Mouse (Mus musculus): ENCODE results near the gene Lyrm7.
"Not testable (repeated sequence)": the region's sequence is repeated elsewhere in the genome, so short reads cannot be mapped to it uniquely, and the experiment has no call there.

The Lyrm7 gene

DNA sequence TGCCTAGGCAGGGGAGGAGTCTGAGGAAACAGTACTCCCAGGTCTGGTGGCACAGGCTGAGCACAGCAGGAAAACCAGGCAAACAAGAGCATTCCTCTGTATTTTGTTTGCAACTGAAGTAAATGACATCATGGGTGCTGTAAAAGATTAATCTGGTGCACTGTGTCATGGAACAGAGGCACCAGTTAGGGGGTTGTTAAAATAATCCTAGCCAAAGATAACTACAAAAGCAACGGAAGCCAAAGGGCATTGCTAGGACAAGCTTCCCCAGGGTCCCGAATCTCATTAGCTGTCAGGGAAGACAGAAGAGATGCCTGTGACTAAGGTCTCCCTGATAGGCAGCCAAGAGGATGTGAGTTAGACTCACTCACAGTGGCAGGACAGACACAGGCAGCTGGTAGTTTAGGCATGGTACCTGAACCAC lies 20.3 kb upstream of the Lyrm7 start:
- DNase-seq (ENCODE audit: low read depth, low spot score), result no peak

DNA sequence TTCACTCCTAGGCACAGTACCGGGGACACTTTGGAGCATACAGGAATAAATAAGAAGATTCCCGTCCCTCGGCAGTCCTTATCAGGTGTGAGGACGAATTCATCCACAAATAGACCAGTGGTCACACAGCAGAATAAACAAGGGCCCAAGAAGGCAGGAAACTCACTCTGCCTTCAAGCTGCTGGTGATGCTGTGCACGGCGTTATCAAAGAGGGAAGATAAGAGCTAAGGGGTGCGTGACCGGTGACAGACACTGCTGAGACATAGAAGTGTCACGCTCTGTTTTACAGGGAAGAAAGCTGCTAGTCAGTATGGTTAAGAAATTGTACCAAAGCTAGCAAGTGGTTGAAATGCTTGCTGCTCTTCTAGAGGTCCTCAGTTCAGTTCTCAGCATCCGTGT lies 19.2 kb upstream of the Lyrm7 start:
- DNase-seq (ENCODE audit: low read depth, low spot score), result no peak

DNA sequence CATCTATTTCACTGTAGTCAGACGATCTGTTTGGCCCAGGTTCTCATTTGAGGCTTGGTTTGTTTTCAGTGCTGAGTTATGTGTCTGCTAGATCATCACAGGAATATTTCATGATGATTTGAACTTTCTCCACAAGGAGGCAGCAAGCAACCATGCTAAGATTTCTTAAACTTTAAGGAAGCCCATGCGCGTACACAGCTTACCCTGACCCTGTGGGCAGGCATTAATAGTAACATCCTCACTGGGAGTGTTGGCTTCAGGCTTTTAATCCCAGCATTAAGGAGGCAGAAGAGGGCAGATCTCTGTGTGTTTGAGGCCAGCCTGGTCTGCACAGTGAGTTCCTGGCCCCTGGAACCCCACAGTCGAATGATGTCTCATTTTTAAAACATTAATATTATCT lies 18.7 kb upstream of the Lyrm7 start:
- DNase-seq (ENCODE audit: low read depth, low spot score), result no peak

DNA sequence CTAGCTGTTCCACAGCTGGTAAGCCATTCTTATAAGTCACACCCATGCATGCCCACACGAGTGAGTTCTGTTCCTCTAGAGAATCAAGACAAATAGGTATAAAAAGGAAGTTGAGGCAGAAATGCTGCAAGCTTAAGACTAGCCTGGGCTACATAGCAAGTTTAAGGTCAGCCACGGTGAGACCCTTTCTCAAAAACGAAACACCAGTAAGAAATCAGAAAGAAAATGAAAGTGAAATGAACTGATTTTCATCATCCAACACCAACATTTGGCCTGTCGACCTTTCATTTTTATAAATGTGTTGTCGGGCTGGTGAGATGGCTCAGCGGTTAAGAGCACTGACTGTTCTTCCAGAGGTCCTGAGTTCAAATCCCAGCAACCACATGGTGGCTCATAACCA lies 18.2 kb upstream of the Lyrm7 start:
- DNase-seq (ENCODE audit: low read depth, low spot score), result no peak

DNA sequence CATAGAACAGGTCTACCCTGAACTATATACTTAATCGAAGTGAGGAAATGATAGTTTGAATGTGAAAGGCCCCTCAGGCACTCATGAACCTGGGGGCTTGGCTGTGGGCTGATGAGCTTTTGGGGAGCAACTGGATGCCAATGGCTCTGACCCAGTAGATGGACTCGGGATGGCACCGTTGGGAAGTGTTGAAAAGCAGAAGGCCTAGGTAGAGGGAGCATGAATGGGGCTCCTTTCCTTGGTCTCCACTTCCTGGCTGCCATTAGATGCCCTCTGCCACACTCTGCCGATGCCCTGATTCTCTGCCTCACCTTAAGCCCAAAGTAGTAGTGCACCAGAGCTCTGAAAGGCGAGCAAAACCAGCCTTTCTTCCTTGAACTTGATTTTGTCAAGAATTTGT lies 15.3 kb upstream of the Lyrm7 start:
- no peak for DNase-seq (ENCODE audit: low read depth, low spot score)

DNA sequence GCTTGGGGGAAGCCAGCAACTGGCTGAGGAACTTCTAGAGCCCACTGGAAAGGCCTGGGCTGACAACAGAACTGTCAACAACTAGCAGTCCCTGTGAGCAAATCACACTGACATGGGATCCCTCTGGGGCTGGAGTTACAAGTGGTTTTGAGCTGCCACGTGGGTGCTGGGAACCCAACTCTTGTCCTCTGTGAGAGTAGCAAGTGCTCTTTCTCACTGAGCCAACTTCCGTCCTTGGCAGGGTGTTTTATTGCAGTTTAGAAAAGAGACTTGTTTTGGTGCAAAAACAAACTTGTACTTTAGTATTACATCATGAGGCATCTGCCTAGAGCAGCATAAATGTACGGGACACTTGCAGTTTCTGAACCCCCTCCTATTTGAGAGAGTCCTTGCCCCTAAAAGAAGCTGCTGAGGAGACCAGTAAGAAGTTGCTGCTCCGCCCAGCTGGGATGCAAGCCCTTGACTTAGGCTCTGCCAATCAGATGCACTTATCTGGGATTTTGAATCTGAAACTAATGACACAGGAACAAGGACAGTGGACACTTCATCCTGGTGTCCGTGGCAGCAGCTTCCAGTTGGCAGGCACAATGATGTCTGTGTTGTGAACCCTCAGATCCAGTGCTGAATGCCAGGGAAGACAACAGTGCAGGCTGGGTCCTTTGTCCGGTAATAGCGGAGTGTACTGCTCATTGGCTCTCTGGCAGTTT lies 11.3 kb upstream of the Lyrm7 start:
- no peak for DNase-seq (ENCODE audit: low read depth, low spot score)

DNA sequence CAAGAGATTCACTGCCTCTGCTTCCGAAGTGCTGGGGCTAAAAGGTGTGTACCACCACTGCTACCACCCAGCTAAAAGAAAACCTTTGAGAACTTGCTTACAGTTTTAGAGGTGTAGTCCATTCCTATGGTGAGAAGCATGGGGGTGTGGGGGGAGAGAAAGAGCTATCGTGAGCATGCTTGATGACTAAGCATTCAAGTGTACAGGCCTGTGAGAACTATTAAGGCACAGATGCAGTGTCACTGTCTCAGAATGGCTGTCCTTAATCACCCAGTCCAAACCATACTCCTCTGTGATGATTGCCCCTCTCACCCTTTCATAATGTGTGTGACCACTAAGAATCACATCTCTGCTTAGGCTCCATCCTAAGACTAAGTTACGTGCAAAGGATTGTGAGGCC lies 8.6 kb upstream of the Lyrm7 start:
- DNase-seq (ENCODE audit: low read depth, low spot score), result no peak

DNA sequence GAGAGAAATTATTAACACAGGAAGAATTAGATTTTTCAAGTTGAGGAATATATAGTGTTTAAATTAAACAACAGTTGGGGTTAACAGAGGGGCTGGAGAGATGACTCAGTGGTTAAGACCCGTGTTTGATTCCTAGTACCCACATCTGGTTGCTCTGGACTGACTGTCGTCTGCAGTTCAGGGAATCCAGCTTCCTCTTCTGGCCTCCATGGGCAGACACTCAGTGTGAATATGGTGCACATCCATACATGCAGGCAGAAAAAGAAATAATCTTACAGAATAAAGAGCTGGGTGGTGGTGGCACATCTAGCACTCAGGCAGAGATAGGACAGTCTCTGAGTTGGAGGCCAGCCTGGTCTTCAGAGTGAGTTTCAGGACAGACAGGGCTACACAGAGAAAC lies 7.7 kb upstream of the Lyrm7 start:
- DNase-seq (ENCODE audit: low read depth, low spot score), result no peak

DNA sequence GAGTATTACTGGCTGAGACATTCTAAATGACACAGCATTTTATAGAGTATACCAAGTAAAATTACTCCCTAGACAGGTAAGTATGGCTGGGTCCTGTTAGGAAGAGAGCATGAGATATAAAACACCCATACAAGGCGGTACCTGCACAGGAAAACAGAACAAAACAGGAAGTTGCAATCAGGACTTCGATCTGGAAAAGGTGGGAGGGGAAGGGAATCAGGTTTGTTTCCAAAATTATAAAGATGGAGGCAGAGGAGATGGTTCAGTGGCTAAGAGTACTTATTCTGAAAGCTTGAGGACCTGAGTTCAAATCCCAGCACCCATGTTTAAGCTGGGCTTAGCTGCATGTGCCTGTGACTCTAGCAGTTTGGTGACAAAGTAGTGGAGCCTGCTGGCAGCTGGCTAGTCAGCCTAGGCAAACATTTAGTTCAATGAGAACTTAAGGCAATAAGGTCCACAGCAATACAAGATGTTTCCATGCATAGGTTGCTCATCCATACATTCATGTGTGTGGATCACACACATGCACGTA lies 7.3 kb upstream of the Lyrm7 start:
- DNase-seq (ENCODE audit: low read depth, low spot score), result no peak

DNA sequence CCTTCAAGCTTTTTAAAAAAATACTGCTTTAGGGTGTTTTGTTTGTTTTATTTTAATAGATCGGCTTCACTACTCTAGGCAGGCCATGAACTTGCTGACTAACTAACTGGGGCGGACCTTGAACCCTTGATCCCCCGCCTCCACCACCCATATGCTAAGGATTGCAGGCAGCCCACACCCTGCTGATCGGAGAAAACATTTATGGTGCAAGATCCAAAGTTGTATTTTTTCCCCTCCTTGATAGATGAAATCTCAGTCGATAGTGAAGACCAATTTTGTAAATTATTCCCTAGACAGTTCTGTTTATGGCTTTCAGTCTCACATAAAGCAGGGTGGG lies 6.3 kb upstream of the Lyrm7 start:
- no peak for DNase-seq (ENCODE audit: low read depth, low spot score)

DNA sequence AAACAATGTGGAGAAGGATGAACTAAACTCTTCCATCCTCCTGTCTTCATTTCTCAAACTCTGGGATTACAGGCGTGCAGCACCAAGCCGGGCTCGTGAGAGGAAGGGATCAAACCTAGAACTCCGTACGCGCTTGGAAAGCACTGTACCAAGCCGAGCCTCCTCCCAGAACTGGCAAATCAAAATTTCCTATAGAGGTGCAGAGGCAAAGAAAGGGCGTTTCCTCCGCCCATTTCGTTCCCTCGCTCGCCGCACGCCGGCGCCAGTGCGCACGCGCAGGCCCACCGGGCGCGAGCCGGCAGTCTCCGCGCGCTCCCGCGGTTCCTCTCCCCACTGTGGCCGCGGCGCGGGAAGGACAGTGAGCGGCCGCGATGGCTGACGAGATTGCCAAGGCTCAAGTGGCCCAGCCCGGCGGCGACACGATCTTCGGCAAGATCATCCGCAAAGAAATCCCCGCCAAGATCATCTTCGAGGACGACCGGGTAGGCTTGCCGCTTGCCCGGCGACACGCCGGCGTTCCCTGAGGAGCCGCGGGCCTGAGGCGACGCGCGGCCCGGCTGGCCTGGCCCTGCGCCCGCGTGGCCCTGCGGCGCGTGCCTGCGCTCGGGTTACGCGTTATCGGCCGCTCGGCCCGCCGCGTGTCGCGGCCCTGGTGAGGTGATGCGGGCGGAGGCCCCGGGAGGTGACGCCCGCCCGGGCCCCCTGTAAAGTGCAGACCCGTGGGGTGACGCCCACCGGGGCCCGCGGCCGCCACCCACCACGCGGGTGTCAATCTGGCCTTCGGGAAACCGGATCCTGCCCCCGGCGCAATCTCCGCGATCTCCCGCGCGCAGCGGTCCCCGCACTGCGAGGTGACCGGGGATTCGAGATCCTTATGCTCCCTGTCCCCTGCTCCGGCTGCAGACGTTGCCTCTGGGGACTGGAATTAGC lies 5.7 kb upstream of the Lyrm7 start, which contains the start of gene Hint1:
TSS of gene Hint1 (plus strand) at position 265 of the 930 bp plus-strand sequence.
- peak; percentile 80 for DNase-seq (ENCODE audit: low read depth, low spot score)

DNA sequence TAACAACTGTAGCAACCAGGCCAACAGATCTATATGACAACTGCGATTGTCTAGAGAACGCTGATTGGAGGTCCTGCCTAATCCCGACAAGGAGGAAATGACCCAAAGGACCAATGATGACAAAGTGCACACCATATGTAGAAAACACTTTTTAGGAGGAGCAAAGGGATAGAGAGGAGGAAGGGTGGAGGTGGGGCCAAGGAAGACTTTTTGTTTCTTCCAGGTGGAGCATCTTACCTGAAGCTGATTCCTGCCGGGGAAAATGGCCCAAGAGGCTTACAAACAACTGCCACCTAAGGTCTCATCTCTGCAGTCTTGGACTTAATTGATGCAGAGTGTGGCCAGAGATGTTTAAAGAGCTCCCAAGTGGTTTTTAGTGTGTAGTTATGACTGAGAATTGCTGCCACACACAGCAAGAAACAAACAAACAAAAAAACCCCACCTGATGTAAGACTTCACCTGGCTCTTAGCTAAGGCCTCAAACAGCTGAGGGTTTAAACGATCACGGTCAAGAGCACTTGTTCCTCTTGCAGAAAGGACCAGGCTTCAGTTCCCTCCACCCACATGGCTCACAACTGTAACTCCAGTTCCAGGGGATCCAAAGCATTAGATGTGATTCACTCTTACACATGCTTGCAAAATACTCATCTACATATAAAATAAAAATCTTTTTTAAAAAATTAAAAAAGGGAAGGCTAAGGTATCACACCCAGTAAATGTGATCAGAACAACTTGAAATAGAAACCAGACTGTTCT lies 4.8 kb upstream of the Lyrm7 start:
- DNase-seq (ENCODE audit: low read depth, low spot score), result no peak

DNA sequence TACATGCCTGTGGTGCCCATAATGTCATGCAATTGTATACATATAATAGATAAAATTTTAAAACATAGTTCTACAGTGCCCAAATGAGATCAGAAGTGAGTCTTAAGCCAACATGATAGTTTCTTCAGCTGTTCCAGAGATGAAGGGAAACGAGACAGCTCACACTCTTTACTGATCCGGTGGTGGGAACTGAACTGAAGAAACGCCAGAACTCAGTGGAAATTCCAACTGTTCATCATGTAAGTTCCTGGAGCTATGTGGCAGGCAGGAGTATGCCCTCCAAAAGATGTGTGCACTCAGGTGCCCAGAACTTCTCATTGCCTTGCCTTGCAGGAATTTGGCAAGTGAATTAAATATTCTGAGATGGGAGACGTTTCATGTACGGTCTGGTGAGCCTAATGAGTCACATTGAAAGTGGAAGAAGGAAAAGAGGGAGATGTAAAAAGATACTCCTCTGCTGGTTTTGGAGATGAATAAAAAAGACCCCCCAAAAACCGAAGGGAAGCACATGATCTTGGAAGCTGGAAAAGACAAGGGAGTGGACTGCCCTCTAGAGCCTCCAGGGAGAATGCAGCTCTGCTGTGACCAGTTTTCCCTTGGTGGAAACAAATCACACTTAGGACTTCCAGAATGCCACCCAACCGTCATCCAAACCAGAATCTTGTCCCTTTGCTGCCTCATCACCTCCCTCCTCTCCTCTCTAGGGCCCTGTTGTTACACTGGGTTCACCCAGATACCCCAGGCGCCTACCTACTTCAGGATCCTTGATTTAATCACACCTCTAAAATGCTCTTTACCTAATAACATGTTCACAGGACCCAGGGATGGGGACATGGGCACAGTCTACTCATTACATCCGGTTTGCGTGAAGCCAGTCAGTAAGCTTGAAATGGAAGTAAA lies 2.2 kb upstream of the Lyrm7 start:
- DNase-seq (ENCODE audit: low read depth, low spot score), result no peak

DNA sequence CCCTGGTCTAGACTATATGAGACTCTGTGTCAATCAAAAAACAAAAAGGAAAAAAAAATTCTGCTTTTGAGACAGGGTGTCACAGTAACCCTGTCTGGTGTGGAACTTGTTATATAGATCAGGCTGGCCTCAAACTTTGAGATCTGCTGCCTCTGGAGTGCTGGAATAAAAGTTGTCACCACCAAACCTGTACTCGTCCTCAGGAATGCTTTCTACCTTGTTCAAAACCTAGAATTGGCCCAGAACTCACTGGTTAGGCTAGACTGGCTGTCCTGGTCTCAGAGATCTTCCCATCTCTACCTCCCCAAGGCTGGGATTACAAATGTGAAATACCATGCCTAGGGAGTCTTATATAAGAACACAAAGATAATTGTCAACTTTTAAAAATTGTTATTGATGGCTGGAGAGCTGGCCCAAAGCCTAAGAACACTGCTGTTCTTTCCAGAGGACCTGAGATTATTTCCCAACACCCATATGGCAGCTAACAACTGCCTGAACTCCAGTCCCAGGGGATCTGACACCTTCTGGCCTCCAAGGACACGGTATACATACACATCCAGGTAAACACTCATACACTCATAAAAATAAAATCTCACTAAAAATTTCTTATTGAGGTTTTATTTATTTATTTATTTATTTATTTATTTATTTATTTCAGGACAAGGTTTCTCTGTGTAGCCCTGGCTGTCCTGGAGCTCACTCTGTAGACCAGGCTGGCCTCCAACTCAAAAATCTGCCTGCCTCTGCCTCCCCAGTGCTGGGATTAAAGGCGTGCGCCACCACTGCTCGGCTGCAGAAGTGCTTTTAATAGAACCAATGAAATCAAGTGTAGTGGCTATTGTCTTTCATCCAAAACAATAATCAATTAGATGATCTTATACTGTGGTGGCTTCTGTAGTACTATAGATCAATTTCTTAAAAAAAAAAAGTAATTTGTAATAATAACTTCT lies 1.0 kb upstream of the Lyrm7 start:
- DNase-seq (ENCODE audit: low read depth, low spot score), result no peak

DNA sequence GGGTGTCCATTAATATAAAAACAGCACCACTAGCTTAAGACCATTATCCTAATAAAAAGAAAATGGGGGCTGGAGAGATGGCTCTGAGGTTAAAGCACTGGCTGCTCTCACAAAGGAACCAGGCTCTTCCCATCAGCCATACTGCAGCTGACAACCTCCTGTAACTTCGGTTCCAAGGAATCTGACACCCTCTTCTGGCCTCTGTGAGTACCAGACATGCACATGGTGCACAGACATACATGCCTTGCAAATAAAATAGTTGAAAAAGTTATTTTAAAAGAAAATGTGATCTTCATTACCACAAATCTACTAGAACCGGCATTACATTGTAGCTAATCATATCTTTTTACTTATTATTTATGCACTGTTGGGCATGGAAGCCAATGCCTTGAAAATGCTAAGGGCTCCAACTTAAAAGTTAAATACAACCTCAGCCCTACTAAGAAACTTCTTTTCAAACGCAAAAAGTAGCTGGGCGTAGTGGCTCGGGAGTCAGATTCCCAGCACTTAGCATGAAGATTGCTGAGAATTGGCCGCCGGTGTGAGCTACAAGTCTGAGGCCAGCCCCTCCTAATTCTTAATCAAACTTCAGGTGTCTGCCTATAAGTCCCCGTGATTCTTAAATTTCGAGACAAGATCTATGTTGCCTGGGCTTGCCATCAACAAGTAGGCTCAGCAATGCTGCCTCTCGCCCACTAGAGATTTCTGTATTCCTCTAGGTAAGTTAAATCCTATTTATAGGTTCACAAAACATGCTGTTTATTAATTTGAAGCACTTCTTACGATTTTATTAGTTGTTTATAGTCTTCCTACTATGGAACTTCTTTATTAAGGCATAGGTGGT lies 1.2 kb downstream of the Lyrm7 start:
- no peak for DNase-seq (ENCODE audit: low read depth, low spot score)

DNA sequence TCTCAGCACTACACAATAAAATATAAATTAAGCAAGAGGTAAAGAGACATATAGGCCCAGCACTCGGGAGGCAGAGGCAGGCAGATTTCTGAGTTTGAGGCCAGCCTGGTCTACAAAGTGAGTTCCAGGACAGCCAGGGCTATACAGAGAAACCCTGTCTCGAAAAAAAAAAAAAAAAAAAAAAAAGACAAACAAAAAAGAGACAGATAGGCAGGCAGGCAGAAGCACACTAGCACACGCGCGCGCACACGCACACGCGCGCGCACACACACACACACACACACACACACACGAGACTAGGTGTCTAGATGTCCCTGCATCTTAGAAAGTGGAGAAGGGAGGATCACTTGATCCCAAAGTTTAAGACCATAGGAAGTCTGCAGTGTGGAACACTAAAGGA lies 1.8 kb downstream of the Lyrm7 start:
- DNase-seq (ENCODE audit: low read depth, low spot score), result not testable (repeated sequence)

DNA sequence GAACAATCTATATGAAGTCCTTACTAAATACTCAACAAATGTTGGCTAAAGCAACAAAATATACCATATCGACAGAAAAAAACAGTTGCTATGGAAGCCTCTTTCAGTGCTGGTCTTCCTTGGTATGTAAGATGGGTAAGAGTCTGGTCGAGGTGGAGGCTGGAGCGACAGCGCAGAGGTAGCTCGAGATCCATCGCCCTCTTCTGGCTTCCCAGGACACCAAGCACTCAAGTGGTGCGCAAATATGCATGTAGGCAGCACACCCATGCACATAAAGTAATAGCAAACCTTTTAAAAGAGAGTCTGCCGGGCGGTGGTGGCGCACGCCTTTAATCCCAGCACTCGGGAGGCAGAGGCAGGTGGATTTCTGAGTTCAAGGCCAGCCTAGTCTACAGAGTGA lies 9.1 kb downstream of the Lyrm7 start:
- DNase-seq (ENCODE audit: low read depth, low spot score), result no peak

DNA sequence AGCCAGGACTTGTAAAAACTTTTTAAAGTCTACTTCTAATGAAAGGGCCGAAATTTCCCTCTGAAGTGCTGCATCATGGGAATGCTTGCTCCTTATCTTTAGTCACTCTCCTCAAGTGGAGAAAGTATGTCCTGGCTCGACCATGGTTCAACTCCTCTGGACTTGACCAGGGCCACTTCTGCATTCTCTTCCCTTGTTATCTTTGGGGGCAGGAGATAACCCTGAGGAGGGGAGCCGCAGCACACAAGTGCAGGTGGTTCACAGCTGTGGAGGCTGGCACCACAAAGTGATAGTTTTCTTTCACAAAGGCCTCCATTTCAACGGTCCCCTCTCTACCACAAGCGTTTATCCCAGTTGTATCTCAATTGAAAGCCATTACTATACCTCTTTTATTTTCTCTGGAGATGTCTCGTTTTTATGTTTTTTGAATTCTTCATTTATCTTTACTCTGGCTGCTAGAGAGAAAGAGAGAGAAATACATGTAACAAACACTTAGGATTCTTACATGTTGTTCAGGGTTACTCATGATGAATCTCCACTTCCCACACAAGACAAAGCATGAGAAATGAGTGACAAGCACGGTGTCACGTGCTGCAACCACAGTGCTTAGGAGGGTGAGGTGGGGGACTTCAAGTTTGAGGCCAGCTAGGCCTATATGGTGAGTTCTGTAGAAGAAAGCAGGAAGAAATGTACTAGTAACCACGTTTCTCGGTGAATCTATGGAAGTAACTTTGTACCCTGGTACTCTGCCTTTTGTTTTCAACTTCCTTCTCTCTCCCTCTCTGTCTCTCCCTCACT lies 10.6 kb downstream of the Lyrm7 start:
- DNase-seq (ENCODE audit: low read depth, low spot score), result no peak
